Mouse (Mus musculus) ovary, postnatal 14 days (tissue): Measurements from ENCODE around the gene Dmrta2.

ENCODE experiments used
- DNase-seq: peaks from one replicate; pipeline ENCODE4 v3.0.0; 2022; ENCODE audit warnings: low spot score

Dmrta2 gene

DNA sequence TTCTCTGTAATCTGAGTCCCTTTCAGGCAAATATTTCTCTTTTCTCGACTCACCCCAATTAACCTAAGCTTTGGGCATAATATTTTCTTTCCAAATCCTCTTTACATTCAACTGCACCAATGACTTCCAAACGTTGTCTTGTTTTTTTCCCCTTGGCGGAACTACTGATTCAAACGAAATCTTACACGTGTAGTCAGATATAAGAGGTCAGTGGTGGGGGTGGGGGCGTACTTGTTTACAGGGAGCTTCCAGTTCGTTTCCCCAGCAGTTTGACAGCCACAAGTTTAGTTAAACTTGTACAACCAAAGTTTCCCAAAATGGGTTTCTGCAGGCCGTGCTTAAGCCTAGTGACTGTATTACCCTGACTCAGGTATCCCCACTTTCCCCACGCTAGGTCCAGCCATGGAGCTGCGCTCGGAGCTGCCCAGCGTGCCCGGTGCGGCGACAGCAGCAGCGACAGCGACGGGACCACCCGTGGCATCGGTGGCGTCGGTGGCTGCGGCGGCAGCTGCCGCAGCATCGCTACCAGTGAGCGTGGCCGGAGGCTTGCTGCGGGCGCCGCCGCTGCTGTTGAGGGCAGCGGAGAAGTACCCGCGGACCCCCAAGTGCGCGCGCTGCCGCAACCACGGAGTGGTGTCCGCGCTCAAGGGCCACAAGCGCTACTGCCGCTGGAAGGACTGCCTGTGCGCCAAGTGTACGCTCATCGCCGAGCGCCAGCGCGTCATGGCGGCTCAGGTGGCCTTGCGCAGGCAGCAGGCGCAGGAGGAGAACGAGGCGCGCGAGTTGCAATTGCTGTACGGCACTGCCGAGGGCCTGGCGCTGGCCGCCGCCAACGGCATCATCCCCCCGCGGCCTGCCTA, 1.8 kb downstream of the Dmrta2 start:
- no peak for DNase-seq

DNA sequence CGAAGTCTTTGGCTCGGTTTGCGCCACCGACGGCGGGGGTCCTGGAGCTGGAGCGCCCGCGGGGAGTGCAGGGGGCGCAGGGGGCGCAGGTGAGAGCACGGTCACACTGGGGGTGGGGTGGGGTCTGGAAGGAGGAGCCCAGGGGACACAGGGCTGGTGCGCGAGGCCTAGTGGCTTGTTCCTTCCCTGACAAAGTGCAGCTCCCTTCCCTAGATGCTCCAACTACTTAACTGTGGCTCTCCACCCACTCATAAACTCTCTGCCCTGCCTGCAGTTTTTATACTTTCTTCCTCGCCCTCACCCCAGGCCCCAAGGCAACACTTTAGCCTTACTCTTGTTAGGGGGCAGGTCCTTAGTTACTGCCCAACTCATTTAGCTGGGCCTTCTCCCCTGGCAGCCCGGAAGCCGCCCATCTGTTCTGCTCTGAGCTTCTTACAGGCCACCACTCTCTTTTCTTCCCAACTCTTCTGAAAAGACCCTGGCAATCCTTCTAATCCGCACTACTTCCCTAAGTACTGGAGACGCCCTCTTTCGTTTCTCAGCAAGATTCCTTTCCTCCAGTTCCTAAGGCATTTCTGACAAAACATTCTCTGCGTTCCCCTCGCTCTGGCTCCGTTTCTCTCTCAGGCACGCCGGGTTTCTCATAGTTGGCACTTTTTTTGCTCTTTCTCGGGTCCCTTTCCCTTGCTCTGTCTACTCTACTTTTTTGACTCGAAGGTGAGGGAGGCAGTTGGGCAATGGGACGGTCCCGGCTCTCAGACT, 2.6 kb downstream of the Dmrta2 start:
- no peak for DNase-seq

DNA sequence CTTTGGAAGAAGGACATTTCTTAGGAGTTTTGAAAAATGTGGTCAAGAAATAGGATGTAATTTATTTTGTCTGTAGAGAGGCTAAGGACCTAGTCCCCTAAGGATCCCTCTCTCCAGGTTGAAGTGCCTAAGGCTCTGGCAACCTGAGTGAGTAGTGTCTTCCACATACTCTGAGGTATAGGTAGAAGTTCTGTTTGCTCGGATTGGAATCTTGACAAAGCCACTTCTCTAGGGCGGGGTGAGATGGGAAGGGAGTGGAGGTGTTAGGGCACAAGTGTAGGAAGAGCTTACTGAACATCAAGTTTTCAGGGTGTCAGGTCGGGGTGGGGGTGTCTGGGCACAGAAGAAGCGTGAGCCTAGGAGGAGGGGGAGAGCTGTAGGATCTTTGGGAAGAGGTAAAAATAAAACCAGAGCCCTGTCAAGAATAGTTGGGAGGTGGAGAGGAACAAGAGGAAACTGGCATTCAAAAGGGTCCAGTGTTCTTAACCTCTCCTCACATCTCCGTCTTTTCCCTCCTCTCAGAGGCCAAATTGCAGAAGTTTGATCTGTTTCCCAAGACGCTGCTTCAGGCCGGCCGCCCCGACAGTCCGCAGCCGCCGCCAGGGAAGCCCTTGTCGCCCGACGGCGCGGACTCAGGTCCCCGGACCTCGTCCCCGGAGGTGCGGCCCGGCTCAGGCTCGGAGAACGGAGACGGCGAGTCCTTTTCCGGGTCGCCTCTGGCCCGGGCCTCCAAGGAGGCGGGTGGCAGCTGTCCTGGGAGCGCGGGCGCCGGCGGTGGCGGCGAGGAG, 3.4 kb downstream of the Dmrta2 start:
- DNase-seq = no peak

DNA sequence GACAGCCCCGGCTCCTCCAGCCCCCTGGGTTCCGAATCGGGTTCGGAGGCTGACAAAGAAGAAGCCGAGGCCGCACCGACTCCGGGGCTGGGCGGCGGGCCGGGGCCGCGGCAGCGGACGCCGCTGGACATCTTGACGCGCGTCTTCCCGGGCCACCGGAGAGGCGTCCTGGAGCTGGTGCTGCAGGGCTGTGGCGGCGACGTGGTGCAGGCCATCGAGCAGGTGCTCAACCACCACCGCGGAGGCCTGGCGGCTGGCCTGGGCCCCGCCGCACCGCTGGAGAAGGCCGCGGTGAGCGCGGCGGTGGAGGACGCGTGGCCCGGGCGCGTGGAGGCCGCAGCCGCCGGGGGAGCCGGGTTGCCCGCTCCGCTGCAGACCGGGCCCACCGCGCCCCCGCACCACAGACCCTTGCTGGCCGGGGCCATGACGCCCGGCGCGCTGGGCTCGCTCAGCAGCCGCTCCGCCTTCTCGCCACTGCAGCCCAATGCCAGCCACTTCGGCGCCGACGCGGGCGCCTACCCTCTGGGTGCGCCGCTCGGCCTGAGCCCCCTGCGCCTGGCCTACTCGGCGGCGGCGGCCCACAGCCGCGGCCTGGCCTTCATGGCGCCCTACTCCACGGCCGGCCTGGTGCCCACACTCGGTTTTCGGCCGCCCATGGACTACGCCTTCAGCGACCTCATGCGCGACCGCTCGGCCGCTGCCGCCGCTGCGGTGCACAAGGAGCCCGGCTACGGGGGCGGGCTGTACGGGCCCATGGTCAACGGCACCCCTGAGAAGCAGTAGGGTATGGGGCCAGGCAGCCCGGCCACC, 4.2 kb downstream of the Dmrta2 start:
- no peak for DNase-seq

DNA sequence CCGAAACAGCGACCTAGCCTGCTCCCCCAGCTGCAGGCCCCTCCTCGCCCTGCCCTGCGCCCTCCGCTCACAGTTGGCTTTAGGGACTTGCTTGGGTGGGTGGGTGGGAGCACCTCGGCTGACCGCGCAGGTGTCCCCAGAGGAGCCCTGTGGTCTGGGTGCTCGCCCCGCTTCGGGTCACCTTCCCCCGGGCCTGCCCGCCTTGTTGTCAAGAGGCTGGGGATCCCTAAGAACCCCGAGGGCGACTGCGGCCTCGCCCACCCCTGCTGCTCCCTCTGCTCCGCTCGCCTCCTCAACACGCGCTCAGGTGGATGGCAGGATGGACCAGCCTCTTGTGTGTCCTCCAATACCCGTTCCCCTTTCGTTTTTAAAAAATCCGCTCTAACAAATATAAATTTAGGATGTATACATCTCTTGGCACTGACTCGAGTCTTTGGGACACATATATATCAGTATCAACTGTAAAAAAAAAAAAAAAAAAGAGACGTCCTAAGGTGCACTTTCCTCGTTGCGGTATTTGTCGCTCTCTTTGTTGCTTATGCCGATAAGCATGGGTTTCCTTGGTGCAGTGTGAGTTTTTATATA, 4.9 kb downstream of the Dmrta2 start:
- no peak for DNase-seq

DNA sequence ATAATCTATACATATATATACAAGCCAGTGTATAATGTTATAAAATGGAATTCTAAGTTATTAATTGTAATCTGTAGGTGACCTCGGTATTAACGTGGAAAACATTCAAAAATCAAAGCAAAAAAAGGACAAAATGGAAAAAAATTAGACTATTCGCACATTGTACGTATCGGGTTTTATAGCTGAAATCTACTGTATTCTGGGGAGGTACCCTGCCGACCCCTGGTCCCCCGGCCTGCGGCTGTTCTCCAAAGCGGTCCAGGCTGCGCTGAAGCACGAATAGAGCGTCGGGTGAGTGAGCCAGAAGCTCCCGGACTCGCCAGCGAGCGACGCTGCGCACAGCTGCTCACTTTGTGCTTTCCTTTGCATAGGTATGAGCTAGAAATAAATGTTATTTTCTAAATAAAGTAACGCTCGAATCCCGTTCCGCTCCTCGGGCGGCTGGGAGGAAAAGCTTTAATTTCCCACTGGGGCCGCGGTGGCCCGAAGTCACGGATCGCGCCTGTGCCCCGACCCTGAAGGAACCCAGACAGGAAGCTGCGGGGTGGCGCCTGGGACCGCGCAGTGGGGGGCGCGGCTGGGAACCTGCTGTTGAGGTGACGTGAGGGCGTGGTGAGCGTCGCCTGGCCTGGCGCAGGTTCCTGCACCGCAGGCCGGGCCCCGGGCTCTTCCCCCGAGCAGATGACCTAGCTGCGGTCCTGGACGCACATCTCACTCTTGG, 5.6 kb downstream of the Dmrta2 start:
- no peak for DNase-seq

DNA sequence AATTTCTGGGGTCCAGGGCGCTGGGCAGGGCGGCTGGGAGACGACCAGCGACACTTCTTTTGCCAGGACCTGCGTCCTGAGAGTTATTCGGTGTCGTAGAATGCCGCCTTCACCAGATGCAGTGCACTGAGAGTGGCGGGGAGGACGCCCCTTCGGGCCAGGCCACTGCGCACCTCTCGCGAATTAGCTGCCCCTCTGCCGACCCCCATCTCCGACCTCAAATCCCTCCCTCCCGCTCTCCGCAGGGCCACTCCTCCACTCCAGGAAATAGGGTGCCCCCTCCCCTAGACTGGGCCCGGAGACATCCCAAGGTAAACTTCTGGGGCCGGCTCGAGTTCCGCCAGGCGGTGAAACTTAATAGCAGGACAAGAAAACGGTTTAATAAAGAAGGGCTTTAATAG, 6.2 kb downstream of the Dmrta2 start:
- DNase-seq = no peak

DNA sequence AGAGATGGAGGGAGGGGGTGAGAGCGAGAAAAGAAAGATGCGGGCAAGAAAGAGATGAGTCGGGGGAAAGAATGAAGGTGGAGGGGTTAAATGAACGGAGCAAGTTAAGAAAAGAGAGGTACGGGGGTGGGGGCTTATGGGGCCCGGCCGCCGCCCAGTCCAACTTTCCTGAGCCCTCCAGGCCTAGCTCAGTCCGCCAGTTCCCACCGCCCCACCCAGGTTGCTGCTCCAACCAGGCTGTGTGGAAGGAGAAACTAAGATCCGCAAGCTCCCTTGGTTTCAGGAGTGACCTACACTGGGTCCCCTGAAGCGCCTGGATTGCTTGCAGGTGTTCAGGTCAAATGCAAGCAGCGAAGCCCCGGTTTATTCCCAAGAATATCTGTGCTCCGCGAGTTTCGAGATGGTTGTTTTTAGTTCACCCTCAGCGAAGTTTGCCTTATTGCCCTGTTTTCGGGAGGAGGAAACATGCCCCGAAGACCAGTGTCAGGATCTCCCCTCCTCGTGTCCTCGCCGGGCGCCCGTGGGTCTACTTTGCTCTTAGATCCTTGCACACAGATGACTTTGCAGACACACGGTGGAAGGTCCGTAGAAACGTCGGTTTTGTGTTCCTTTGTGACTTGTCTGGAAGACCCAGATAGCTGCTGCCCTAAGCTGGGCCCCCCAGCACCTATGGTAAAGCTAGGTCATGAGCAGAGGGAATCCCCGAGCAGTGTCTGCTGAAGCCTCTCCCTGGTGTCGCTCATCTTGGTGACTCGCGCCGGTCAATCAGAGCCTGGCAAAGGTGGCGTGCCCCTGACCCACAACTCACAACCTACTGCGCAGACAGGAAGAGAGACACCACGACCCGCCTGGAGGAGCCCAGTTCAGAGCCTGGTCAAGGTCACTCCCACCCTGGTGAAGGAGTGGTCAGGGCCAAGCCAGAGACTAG, 6.9 kb downstream of the Dmrta2 start:
- DNase-seq = no peak

DNA sequence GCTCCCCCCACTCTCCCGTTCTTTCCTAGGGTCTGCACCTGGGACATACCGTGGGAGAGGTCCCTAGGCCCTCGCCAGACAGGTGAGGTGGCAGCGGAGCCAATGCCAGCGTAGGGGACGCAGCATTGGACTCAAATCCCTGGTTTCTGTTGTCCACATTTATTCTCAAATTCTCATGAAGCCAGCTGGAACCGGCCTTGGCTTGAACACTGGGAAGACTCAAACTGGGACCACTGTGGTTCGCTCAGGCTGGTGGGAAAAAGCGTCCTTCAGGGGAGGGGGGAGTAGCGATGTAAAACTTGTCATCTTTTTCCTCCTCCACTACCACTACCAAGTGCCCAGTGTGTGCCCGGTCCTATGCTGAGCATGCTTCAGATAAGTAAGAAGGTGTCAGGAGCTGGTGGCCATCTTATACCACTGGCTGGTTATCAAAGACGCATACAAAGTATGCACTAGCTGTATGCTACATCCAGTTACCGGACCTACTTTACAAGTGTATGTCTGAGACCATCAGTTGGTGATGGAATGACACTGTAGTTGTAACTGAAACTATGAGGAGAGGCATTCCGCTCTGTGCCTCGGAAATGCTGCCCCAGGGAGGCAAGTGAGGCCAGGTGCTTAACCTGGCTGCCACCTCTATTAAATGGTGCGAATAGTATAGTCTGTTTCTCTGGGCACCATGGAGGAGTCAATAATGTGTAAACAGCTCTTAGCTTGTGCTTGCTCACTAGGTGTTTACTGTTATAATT, 7.7 kb downstream of the Dmrta2 start:
- no peak for DNase-seq

DNA sequence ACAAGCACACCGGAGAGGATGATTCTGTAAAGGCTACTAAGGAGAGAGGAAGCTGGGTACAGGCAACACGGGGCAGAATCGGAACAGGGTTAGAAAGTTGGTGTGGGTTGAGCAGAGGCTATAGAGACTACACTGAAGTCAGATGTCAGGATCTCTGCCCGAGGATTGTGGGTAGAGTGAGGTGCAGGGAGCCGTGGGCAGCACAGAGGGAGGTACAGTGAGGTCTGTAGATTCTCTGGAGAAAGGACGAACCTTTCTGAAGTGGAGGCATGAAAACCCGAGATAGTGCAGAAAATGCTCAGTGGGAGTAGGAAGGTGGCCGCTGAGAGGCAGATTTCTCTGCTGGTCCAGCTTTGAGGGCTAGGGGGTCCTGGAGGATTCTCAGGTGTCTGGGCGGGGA, 8.4 kb downstream of the Dmrta2 start:
- no peak for DNase-seq

DNA sequence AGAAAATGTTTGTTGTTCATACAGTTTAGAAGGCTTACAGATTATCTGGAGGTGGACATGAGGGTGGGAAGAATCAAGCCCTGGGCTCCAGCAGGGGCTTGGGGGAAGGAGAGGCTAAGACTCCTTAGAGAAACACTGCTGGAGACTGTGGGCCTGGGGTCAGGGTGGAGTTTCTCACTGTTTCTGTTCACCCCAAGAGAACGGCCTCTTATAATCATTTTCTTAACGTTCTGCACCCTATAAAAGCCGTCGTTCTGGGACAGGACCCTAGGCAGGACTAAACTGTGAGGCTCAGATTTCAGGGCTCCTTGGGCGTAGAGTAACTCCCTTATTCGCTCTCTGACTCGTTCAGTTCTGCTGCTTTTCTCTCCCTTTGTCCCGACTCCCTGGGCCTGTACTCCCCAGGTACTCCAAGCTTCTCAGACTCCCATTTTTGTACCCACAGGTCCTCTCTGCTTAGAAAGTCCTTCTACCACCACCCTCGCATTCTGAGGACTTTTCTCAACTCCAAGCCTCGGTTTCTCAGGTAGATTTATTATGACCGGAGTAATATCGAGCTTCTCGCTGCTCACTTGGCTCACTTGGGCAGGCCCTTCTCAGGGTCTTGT, 9.0 kb downstream of the Dmrta2 start:
- DNase-seq = no peak

DNA sequence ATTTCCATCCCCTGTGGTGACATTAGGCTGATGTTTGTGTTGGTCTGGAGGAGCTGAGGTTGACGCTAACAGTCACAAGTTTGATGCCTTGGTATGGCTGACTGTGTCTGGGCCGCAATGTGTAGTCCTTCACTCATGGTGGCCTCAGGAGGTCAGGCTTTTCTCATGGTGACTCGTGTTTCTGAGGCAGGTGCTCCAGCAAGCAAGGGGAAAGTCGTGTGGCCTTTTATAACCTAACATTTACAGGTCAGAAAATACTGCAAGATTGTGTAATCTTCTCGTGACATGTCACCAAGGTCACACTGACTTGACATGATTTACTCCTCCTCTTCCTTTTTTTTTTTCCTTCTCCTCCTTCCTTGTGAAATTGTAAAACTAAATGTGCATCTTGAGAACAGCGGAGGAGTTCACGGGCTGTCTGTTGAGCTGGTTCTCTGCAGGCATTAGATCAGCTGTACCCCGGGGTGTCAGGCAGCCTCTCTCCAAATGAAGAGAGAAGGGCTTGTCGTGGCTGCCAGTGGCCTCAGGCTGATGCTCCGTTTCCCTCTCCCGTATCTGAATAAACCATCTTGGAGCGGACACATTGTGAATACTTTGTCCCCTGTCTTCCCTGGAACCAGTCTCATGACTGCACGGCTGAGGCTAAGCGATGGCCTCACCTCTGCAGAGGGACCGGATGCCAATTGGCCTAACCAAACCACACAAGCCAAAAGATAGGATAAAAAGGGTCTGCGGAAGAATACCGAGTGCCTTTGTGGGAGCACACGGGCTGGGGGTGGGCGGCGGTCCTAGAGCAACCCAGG, 9.9 kb downstream of the Dmrta2 start:
- no peak for DNase-seq

DNA sequence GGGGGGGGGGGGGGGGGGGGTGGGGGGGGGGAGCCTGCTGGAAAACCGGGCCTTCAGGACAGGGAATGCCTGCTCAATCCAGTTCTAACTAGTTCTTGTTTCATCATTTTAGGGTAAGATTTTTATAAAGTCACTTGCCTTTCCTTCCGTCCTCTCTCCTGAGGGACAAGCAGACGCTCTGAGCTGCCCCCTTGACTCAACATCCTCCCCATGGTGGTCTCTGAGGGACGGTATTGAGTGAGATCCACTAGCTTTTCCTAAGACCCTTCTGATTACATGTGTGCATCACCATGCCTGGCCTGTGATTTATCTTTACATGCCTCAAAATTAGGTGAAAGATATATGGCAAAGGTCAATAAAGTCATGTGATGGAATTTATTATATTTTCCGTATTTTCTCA, 10.6 kb downstream of the Dmrta2 start:
- no peak for DNase-seq

DNA sequence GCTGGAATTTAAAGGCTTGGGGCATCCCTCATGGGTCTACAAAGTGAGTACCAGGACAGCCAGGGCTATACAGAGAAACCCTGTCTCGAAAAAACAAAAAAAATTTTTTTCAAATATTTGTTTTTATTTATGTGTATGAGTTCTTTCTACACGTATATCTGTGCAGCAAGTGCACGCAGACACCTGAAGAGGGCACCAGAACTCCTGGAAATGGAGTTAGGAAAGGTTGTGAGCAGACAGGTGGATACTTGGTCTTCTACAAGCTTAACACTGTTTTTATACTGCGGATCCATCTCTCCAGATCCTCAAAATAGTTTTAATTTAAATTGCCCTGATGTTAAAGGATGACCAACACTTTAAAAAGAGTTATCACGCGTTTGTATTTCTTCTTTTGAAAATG, 11.4 kb downstream of the Dmrta2 start:
- no peak for DNase-seq

DNA sequence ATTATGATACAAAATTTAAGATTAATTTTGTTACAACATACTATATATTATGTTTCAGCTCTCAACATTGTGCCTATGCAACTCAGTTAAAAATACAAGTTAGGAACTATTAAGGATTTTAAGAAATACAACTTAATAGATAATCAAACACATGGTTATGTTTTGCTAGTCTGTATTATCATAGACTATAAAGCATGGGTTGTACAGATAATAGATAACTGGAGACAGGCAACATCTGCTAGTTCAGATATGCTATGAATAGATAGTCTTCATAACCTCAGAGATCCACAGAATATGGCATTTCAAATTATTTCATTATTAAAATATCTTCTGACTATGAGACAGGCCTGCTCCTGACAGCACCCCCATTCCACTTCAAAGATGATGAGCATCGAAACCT, 28.2 kb downstream of the Dmrta2 start:
- DNase-seq = no peak

DNA sequence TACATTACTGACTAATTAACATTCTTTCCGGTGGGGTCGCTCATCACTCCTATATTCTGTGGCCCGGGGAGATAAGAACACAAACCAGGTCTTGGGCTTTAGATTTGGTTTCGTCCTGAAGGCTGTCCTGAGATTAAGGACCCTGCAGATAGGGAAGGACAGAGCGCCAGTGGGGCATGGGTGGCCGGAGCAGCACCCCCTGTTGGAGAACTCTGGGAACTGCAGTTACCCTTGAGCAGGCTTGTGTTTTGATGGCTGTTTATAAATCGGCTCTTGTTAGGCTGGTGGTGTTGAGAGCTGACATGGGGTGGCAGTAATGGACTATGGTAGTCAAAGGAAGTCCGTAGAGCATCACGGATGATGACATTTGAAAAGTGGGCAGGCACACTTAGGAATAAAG, 41.3 kb downstream of the Dmrta2 start:
- DNase-seq = no peak

DNA sequence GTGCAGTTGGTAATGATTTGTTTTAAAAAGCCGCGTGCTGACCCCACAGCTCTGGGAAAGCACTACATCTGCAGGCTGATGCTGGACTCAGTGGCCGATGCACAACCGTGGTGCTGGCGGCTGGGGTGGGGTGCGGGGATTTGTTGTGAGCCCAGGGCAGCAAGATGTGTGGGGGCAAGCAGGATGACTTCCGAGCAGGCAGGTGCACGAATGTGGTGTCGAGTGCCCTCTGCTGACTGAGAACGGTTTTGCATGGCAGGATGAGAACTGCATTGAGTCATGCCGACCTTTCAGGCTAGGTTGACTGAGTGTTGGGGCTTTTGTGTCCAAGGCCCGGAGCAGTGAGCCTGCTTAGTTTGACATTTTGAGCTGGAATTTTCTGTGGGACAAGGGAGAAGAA, 42.4 kb downstream of the Dmrta2 start:
- DNase-seq = peak; percentile 65
